Mouse (Mus musculus): ENCODE data around the gene Nucb2.

The Nucb2 gene

DNA sequence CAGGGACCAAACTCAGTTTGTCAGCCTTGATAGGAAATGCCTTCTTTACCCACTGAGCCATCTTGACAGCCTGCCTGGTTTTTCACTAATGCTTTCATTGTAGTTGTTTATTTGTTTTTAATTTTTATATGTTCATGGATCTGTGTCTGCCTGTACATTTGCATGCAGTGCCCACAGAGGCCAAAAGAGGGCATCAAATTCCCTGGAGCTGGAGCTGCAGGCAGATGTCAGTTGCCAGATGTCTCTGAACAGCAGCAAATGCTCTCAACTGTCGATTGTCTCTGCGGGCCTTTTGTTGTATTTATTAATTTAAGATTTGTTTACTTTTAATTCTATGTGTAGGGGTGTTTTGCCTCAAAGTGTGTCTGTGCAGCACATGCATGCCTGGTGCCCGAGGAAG lies 15.6 kb downstream of the Nucb2 start:
- DNase-seq (ENCODE audit: low spot score in 2 of 2), result no peak

GRCm38 (mm10) chr7:116524577-116524976 lies 20.4 kb downstream of the Nucb2 start:
- DNase-seq (ENCODE audit: low spot score in 2 of 2), result no peak

GRCm38 (mm10) chr7:116529793-116530192 lies 25.6 kb downstream of the Nucb2 start:
- DNase-seq (ENCODE audit: low spot score in 2 of 2), result no peak

DNA sequence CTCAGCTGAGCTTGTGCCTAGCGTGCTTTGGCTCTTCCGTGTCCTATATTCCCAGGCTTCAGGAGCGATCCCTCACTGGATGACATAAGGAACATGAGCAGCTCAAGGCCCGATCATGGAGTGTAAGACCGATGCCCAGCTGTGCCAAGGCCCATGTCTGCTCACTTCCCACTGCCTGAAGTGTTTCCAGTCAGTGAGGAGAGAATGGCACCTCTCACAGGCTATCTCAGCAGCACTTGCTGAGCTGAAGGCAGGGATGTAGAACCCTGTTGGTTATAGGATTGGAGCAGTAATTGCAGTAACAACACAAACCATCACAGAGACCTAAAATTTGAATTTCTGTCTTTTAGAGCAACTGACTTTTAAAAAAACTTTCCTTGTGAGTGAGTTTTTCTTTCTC lies 26.3 kb downstream of the Nucb2 start:
- DNase-seq (ENCODE audit: low spot score in 2 of 2), result no peak

DNA sequence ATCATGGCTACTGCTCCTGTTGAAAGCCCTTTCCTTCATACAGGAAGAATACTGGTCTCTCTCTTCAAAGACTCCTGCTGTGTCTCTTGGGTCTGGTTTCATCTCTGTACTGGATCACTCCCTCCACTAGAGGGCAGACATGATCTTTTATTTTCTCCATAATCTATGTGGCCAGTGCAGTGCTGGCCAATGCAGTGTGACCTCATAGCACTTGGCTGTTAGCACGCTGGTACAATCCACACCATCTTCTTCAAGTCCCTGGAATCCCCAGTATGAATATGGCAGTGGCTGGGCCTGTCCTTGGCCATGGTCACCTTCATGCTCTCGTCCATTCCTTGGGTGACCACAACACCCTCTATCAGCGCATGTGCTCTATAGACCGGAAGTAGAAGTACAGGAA lies 27.1 kb downstream of the Nucb2 start:
- DNase-seq (ENCODE audit: low spot score in 2 of 2), result peak; percentile 37 to 53

DNA sequence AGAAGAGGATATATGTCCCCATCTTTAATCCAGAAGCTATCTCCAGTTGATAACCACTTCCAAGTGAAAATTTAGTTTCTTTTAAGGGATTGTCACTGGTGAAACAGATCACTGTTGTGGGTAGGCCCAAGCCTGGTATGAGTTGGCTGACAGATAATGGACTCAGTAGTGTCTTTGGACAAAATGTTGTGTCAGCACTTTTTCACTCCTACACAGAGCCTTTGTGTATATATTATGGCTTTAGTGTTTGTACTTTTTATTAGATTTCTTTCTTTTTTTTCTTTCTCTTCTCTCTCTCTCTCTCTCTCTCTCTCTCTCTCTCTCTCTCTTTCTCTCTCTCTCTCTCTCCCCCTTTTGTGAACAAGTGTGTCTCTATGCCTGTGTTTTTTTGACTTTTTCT lies 52.7 kb downstream of the Nucb2 start:
- DNase-seq (ENCODE audit: low spot score in 2 of 2), result no peak

DNA sequence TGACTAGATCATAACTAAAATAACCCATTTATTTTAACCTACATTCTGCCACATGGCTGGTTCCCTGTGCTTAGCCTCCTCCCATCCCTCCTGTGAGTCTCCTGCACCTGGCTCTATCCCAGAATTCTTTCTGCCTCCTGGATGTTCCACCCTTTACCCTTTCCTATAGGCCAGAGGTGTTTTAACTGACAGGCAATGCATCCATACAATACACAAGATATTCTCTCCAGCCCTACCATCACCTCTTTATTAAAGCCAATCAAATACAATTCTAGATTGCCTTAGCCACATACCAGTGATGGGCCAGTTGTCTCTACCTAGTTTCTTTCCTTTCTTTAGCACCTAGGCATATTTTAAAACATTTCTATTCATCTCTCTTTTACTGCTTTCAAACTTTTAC lies 70.4 kb downstream of the Nucb2 start:
- DNase-seq (ENCODE audit: low spot score in 2 of 2), result peak in 1 of 2 experiments; percentile 6
